Mouse (Mus musculus): Measurements from ENCODE around the gene Pola2. TPM values are rescaled to one million over a fixed set of nuclear protein-coding genes. Genes with fewer than 3 reads are reported as not detected.

Pola2 gene
- polyA plus RNA-seq, 1 experiment from 2014 or later = 49.6 TPM

GRCm38 (mm10) chr19:5975676-5976075, 11.7 kb upstream of the Pola2 start:
- Histone ChIP-seq H3K9me3 (replicated peaks; ENCODE audit: control insufficient read depth, low read length) (no peaks in the 10 kb centered on the region), H3K4me1 (ENCODE audit: control insufficient read depth, insufficient read depth, low read length) (no peaks in the 10 kb centered on the region), H3K27ac (ENCODE audit: low read length) (no peak overlapping the region), H3K27me3 (ENCODE audit: control insufficient read depth, insufficient read depth, low read length) (no peaks in the 10 kb centered on the region), H3K4me3 (replicated peaks; ENCODE audit: low read length) (no peak overlapping the region), H3K4me2 (ENCODE audit: low read depth, low read length) (no peak overlapping the region), H3K36me3 (ENCODE audit: control insufficient read depth, insufficient read depth, low read length) (no peaks in the 10 kb centered on the region), H3K9ac (ENCODE audit: low read length) (no peak overlapping the region)
- WGBS = 60% methylated on average over 4 of the region's 4 CpGs
- ATAC-seq (ENCODE audit: insufficient read depth, low FRiP score) = no peak

GRCm38 (mm10) chr19:5975112-5975511, 11.1 kb upstream of the Pola2 start:
- H3K4me3 ChIP-seq (replicated peaks; ENCODE audit: low read length) = no peak overlapping the region
- H3K4me2 ChIP-seq (ENCODE audit: low read depth, low read length) = no peak overlapping the region
- no peak overlapping the region for H3K9ac ChIP-seq (ENCODE audit: low read length)
- peak; percentile 13; the same call in 1 of the 2 replicates for ATAC-seq (ENCODE audit: insufficient read depth, low FRiP score)
- H3K27me3 ChIP-seq (ENCODE audit: control insufficient read depth, insufficient read depth, low read length) = no peaks in the 10 kb centered on the region
- 63% methylated on average over 4 of the region's 4 CpGs for WGBS
- no peaks in the 10 kb centered on the region for H3K4me1 ChIP-seq (ENCODE audit: control insufficient read depth, insufficient read depth, low read length)
- no peaks in the 10 kb centered on the region for H3K36me3 ChIP-seq (ENCODE audit: control insufficient read depth, insufficient read depth, low read length)
- no peaks in the 10 kb centered on the region for H3K9me3 ChIP-seq (replicated peaks; ENCODE audit: control insufficient read depth, low read length)
- H3K27ac ChIP-seq (ENCODE audit: low read length) = no peak overlapping the region

GRCm38 (mm10) chr19:5967664-5968063, 3.7 kb upstream of the Pola2 start:
- 77% methylated on average over 10 of the region's 10 CpGs for WGBS
- no peak for ATAC-seq (ENCODE audit: insufficient read depth, low FRiP score)
- no peaks in the 10 kb centered on the region for H3K27me3 ChIP-seq (ENCODE audit: control insufficient read depth, insufficient read depth, low read length)
- H3K9me3 ChIP-seq (replicated peaks; ENCODE audit: control insufficient read depth, low read length) = no peaks in the 10 kb centered on the region
- H3K9ac ChIP-seq (ENCODE audit: low read length) = no peak overlapping the region
- H3K27ac ChIP-seq (ENCODE audit: low read length) = no peak overlapping the region
- H3K4me2 ChIP-seq (ENCODE audit: low read depth, low read length) = no peak overlapping the region
- no peaks in the 10 kb centered on the region for H3K36me3 ChIP-seq (ENCODE audit: control insufficient read depth, insufficient read depth, low read length)
- no peak overlapping the region for H3K4me3 ChIP-seq (replicated peaks; ENCODE audit: low read length)
- H3K4me1 ChIP-seq (ENCODE audit: control insufficient read depth, insufficient read depth, low read length) = peaks cover 18% of the 10 kb centered on the region

GRCm38 (mm10) chr19:5966786-5967185, 2.8 kb upstream of the Pola2 start:
- WGBS = 69% methylated on average over 6 of the region's 6 CpGs
- H3K27ac ChIP-seq (ENCODE audit: low read length) = no peak overlapping the region
- no peaks in the 10 kb centered on the region for H3K9me3 ChIP-seq (replicated peaks; ENCODE audit: control insufficient read depth, low read length)
- no peak overlapping the region for H3K4me2 ChIP-seq (ENCODE audit: low read depth, low read length)
- H3K4me3 ChIP-seq (replicated peaks; ENCODE audit: low read length) = no peak overlapping the region
- no peak overlapping the region for H3K9ac ChIP-seq (ENCODE audit: low read length)
- no peaks in the 10 kb centered on the region for H3K27me3 ChIP-seq (ENCODE audit: control insufficient read depth, insufficient read depth, low read length)
- no peak for ATAC-seq (ENCODE audit: insufficient read depth, low FRiP score)
- peaks cover 22% of the 10 kb centered on the region for H3K4me1 ChIP-seq (ENCODE audit: control insufficient read depth, insufficient read depth, low read length)
- no peaks in the 10 kb centered on the region for H3K36me3 ChIP-seq (ENCODE audit: control insufficient read depth, insufficient read depth, low read length)

- WGBS = 90% methylated on average over 2 of the region's 2 CpGs
- no peak overlapping the region for H3K27ac ChIP-seq (ENCODE audit: low read length)
- H3K27me3 ChIP-seq (ENCODE audit: control insufficient read depth, insufficient read depth, low read length) = no peaks in the 10 kb centered on the region
- ATAC-seq (ENCODE audit: insufficient read depth, low FRiP score) = no peak
- no peak overlapping the region for H3K4me2 ChIP-seq (ENCODE audit: low read depth, low read length)
- peaks cover 22% of the 10 kb centered on the region for H3K4me1 ChIP-seq (ENCODE audit: control insufficient read depth, insufficient read depth, low read length)
- 0 out of 2 replicates have a peak, but pooled peaks cover 3% of the 10 kb centered on the region for H3K36me3 ChIP-seq (ENCODE audit: control insufficient read depth, insufficient read depth, low read length)
- no peak overlapping the region for H3K9ac ChIP-seq (ENCODE audit: low read length)
- no peaks in the 10 kb centered on the region for H3K9me3 ChIP-seq (replicated peaks; ENCODE audit: control insufficient read depth, low read length)
- no peak overlapping the region for H3K4me3 ChIP-seq (replicated peaks; ENCODE audit: low read length)
Observed at GRCm38 (mm10) chr19:5965910-5966309, 1.9 kb upstream of the Pola2 start.

GRCm38 (mm10) chr19:5965280-5965679, 1.3 kb upstream of the Pola2 start:
- 11% methylated on average over 4 of the region's 4 CpGs for WGBS
- peaks cover 22% of the 10 kb centered on the region for H3K4me1 ChIP-seq (ENCODE audit: control insufficient read depth, insufficient read depth, low read length)
- no peak overlapping the region for H3K4me3 ChIP-seq (replicated peaks; ENCODE audit: low read length)
- no peak overlapping the region for H3K9ac ChIP-seq (ENCODE audit: low read length)
- peak; percentile 65 for ATAC-seq (ENCODE audit: insufficient read depth, low FRiP score)
- no peak overlapping the region for H3K27ac ChIP-seq (ENCODE audit: low read length)
- H3K9me3 ChIP-seq (replicated peaks; ENCODE audit: control insufficient read depth, low read length) = no peaks in the 10 kb centered on the region
- H3K4me2 ChIP-seq (ENCODE audit: low read depth, low read length) = no peak overlapping the region
- no peaks in the 10 kb centered on the region for H3K27me3 ChIP-seq (ENCODE audit: control insufficient read depth, insufficient read depth, low read length)
- 0 out of 2 replicates have a peak, but pooled peaks cover 4% of the 10 kb centered on the region for H3K36me3 ChIP-seq (ENCODE audit: control insufficient read depth, insufficient read depth, low read length)

GRCm38 (mm10) chr19:5964804-5965203, 802 bp upstream of the Pola2 start:
- WGBS = 88% methylated on average over 2 of the region's 2 CpGs
- Histone ChIP-seq H3K4me2 (ENCODE audit: low read depth, low read length) (peak overlapping the region; percentile 79), H3K27ac (ENCODE audit: low read length) (peak overlapping the region; percentile 42; the same call in 1 of the 2 replicates), H3K9me3 (replicated peaks; ENCODE audit: control insufficient read depth, low read length) (no peaks in the 10 kb centered on the region), H3K27me3 (ENCODE audit: control insufficient read depth, insufficient read depth, low read length) (no peaks in the 10 kb centered on the region), H3K4me3 (replicated peaks; ENCODE audit: low read length) (no peak overlapping the region; the same call in 1 of the 2 replicates), H3K36me3 (ENCODE audit: control insufficient read depth, insufficient read depth, low read length) (0 out of 2 replicates have a peak, but pooled peaks cover 4% of the 10 kb centered on the region), H3K4me1 (ENCODE audit: control insufficient read depth, insufficient read depth, low read length) (peaks cover 22% of the 10 kb centered on the region), H3K9ac (ENCODE audit: low read length) (peak overlapping the region; percentile 83; the same call in 1 of the 2 replicates)
- no peak for ATAC-seq (ENCODE audit: insufficient read depth, low FRiP score)

GRCm38 (mm10) chr19:5962651-5963050, 1.4 kb downstream of the Pola2 start:
- H3K27me3 ChIP-seq (ENCODE audit: control insufficient read depth, insufficient read depth, low read length) = no peaks in the 10 kb centered on the region
- peak overlapping the region; percentile 79 for H3K4me2 ChIP-seq (ENCODE audit: low read depth, low read length)
- 0 out of 2 replicates have a peak, but pooled peaks cover 4% of the 10 kb centered on the region for H3K36me3 ChIP-seq (ENCODE audit: control insufficient read depth, insufficient read depth, low read length)
- peaks cover 22% of the 10 kb centered on the region for H3K4me1 ChIP-seq (ENCODE audit: control insufficient read depth, insufficient read depth, low read length)
- ATAC-seq (ENCODE audit: insufficient read depth, low FRiP score) = no peak
- 0 out of 2 replicates have a peak overlapping the region, but pooled peaks have one; percentile 11 for H3K9ac ChIP-seq (ENCODE audit: low read length)
- 24% methylated on average over 1 of the region's 1 CpGs for WGBS
- no peak overlapping the region for H3K27ac ChIP-seq (ENCODE audit: low read length)
- peak overlapping the region; percentile 76 for H3K4me3 ChIP-seq (replicated peaks; ENCODE audit: low read length)
- no peaks in the 10 kb centered on the region for H3K9me3 ChIP-seq (replicated peaks; ENCODE audit: control insufficient read depth, low read length)

GRCm38 (mm10) chr19:5957371-5957770, 6.6 kb downstream of the Pola2 start:
- Histone ChIP-seq H3K4me1 (ENCODE audit: control insufficient read depth, insufficient read depth, low read length) (peaks cover 9% of the 10 kb centered on the region), H3K27me3 (ENCODE audit: control insufficient read depth, insufficient read depth, low read length) (no peaks in the 10 kb centered on the region), H3K27ac (ENCODE audit: low read length) (no peak overlapping the region), H3K4me2 (ENCODE audit: low read depth, low read length) (no peak overlapping the region), H3K9ac (ENCODE audit: low read length) (no peak overlapping the region), H3K9me3 (replicated peaks; ENCODE audit: control insufficient read depth, low read length) (no peaks in the 10 kb centered on the region), H3K36me3 (ENCODE audit: control insufficient read depth, insufficient read depth, low read length) (0 out of 2 replicates have a peak, but pooled peaks cover 6% of the 10 kb centered on the region), H3K4me3 (replicated peaks; ENCODE audit: low read length) (no peak overlapping the region)
- no peak for ATAC-seq (ENCODE audit: insufficient read depth, low FRiP score)
- WGBS = 80% methylated on average over 5 of the region's 5 CpGs
